Mouse (Mus musculus) embryonic facial prominence, embryonic 13.5 days (tissue): ENCODE data around the gene Sh3pxd2b. TPM values are rescaled to one million over a fixed set of nuclear protein-coding genes. Genes with fewer than 3 reads are reported as not detected.

ENCODE experiments used
- ATAC-seq: fragments of 200-750 bp; cut with Nextera tagmentation; 2 replicates; pipeline ENCODE4 v1.8.0; 2017; ENCODE audit warnings: low read depth; ENCODE audit not compliant: insufficient number of reproducible peaks, insufficient read depth, low FRiP score, low TSS enrichment
- H3K27ac ChIP-seq: fragments of 300-500 bp; sonication (generic); 2 replicates; pipeline ENCODE4 v1.5.1; 2015; ENCODE audit warnings: moderate library complexity, mild to moderate bottlenecking, inconsistent platforms
- H3K27me3 ChIP-seq: fragments of 300-500 bp; sonication (generic); 2 replicates; pipeline ENCODE4 v1.6.1; 2015; ENCODE audit warnings: mild to moderate bottlenecking, inconsistent platforms
- H3K36me3 ChIP-seq: fragments of 300-500 bp; sonication (generic); 2 replicates; pipeline ENCODE4 v1.6.1; 2015; ENCODE audit warnings: mild to moderate bottlenecking, inconsistent platforms
- H3K4me1 ChIP-seq: fragments of 300-500 bp; sonication (generic); 2 replicates; pipeline ENCODE4 v1.6.1; 2015; ENCODE audit warnings: inconsistent platforms
- H3K4me2 ChIP-seq: fragments of 300-500 bp; sonication (generic); 2 replicates; pipeline ENCODE4 v1.6.1; 2015; ENCODE audit warnings: moderate library complexity, mild to moderate bottlenecking, inconsistent platforms
- H3K4me3 ChIP-seq: fragments of 300-500 bp; sonication (generic); 2 replicates; pipeline ENCODE4 v1.5.1; 2015; ENCODE audit warnings: mild to moderate bottlenecking, inconsistent platforms
- H3K9ac ChIP-seq: fragments of 300-500 bp; sonication (generic); 2 replicates; pipeline ENCODE4 v1.6.1; 2015; ENCODE audit warnings: mild to moderate bottlenecking, inconsistent platforms
- H3K9me3 ChIP-seq: fragments of 300-500 bp; sonication (generic); 2 replicates; pipeline ENCODE4 v1.6.1; 2016; ENCODE audit warnings: inconsistent platforms
- whole genome bisulfite sequencing: fragments of 180-500 bp; shearing (Covaris S2); methylation state at CpG from one replicate; pipeline ENCODE4 v1.1.7; 2015; ENCODE audit warnings: mixed read lengths; 5-methylcytosine and 5-hydroxymethylcytosine counted together
- polyA plus RNA-seq: library from polyadenylated mRNA; unstranded; fragments of >200 nt; fragmentation: Nextera tagmentation; extraction: Ambion mirVana; gene quantifications from 2 replicates; pipeline ENCODE4 v1.2.1, GENCODE M21; 2015

Sh3pxd2b gene
- polyA plus RNA-seq, 1 experiment from 2014 or later = 29.4 TPM

- peaks cover 72% of the 10 kb centered on the region for H3K36me3 ChIP-seq
- no peak overlapping the region for H3K4me2 ChIP-seq
- H3K4me3 ChIP-seq = no peak overlapping the region
- H3K4me1 ChIP-seq = peaks cover 3% of the 10 kb centered on the region; the same call in 1 of the 2 replicates
- no peak overlapping the region for H3K9ac ChIP-seq
- no peaks in the 10 kb centered on the region for H3K27me3 ChIP-seq
- 97% methylated on average over 1 of the region's 1 CpGs for WGBS
- H3K9me3 ChIP-seq = no peaks in the 10 kb centered on the region
- H3K27ac ChIP-seq = no peak overlapping the region
- no peak for ATAC-seq
Observed at GRCm38 (mm10) chr11:32376086-32376485, 28.5 kb downstream of the Sh3pxd2b start.

GRCm38 (mm10) chr11:32379910-32380309 lies 32.3 kb downstream of the Sh3pxd2b start:
- Histone ChIP-seq H3K4me3 (no peak overlapping the region), H3K4me2 (no peak overlapping the region), H3K27ac (no peak overlapping the region), H3K4me1 (peaks cover 27% of the 10 kb centered on the region), H3K27me3 (no peaks in the 10 kb centered on the region), H3K36me3 (peaks cover 57% of the 10 kb centered on the region), H3K9ac (no peak overlapping the region), H3K9me3 (no peaks in the 10 kb centered on the region)
- ATAC-seq = no peak

GRCm38 (mm10) chr11:32383341-32384134 lies 35.9 kb downstream of the Sh3pxd2b start:
- H3K4me2 ChIP-seq = peak overlapping the region; percentile 22
- H3K9ac ChIP-seq = 0 out of 2 replicates have a peak overlapping the region, but pooled peaks have one; percentile 27
- H3K36me3 ChIP-seq = peaks cover 61% of the 10 kb centered on the region
- peak overlapping the region; percentile 95 for H3K27ac ChIP-seq
- 8% methylated on average over 10 of the region's 10 CpGs for WGBS
- no peaks in the 10 kb centered on the region for H3K9me3 ChIP-seq
- H3K4me1 ChIP-seq = peaks cover 27% of the 10 kb centered on the region
- peak; percentile 70 for ATAC-seq
- no peaks in the 10 kb centered on the region for H3K27me3 ChIP-seq
- H3K4me3 ChIP-seq = no peak overlapping the region

GRCm38 (mm10) chr11:32384135-32384801 lies 36.6 kb downstream of the Sh3pxd2b start:
- peaks cover 62% of the 10 kb centered on the region for H3K36me3 ChIP-seq
- no peak overlapping the region for H3K4me3 ChIP-seq
- H3K27me3 ChIP-seq = no peaks in the 10 kb centered on the region
- H3K27ac ChIP-seq = peak overlapping the region; percentile 95
- 0 out of 2 replicates have a peak overlapping the region, but pooled peaks have one; percentile 27 for H3K9ac ChIP-seq
- H3K4me2 ChIP-seq = peak overlapping the region; percentile 22; the same call in 1 of the 2 replicates
- no peaks in the 10 kb centered on the region for H3K9me3 ChIP-seq
- 74% methylated on average over 7 of the region's 7 CpGs for WGBS
- peaks cover 27% of the 10 kb centered on the region for H3K4me1 ChIP-seq
- ATAC-seq = no peak

GRCm38 (mm10) chr11:32386043-32386442 lies 38.4 kb downstream of the Sh3pxd2b start:
- Histone ChIP-seq H3K9me3 (no peaks in the 10 kb centered on the region), H3K27me3 (no peaks in the 10 kb centered on the region), H3K4me3 (no peak overlapping the region), H3K4me2 (no peak overlapping the region), H3K36me3 (peaks cover 69% of the 10 kb centered on the region), H3K27ac (no peak overlapping the region), H3K9ac (no peak overlapping the region), H3K4me1 (peaks cover 24% of the 10 kb centered on the region)
- ATAC-seq = no peak
- WGBS = 95% methylated on average over 2 of the region's 2 CpGs

- Histone ChIP-seq H3K4me2 (no peak overlapping the region), H3K27me3 (no peaks in the 10 kb centered on the region), H3K4me1 (peaks cover 16% of the 10 kb centered on the region), H3K9me3 (no peaks in the 10 kb centered on the region), H3K36me3 (peaks cover 70% of the 10 kb centered on the region), H3K4me3 (no peak overlapping the region), H3K27ac (no peak overlapping the region), H3K9ac (no peak overlapping the region)
- WGBS = 92% methylated on average over 2 of the region's 2 CpGs
- ATAC-seq = no peak
Observed at GRCm38 (mm10) chr11:32388064-32388463, 40.4 kb downstream of the Sh3pxd2b start.

GRCm38 (mm10) chr11:32393095-32393494 lies 45.5 kb downstream of the Sh3pxd2b start:
- H3K27ac ChIP-seq = no peak overlapping the region
- no peak overlapping the region for H3K4me2 ChIP-seq
- no peaks in the 10 kb centered on the region for H3K9me3 ChIP-seq
- no peak for ATAC-seq
- H3K4me3 ChIP-seq = no peak overlapping the region
- peaks cover 79% of the 10 kb centered on the region for H3K36me3 ChIP-seq
- H3K4me1 ChIP-seq = peaks cover 13% of the 10 kb centered on the region
- H3K9ac ChIP-seq = no peak overlapping the region
- WGBS = 87% methylated on average over 2 of the region's 2 CpGs
- no peaks in the 10 kb centered on the region for H3K27me3 ChIP-seq

- no peaks in the 10 kb centered on the region for H3K27me3 ChIP-seq
- no peak overlapping the region for H3K4me2 ChIP-seq
- peak overlapping the region; percentile 60 for H3K27ac ChIP-seq
- peaks cover 61% of the 10 kb centered on the region for H3K36me3 ChIP-seq
- no peak overlapping the region for H3K9ac ChIP-seq
- no peaks in the 10 kb centered on the region for H3K9me3 ChIP-seq
- peaks cover 23% of the 10 kb centered on the region for H3K4me1 ChIP-seq
- ATAC-seq = no peak
- WGBS = 53% methylated on average over 6 of the region's 6 CpGs
- no peak overlapping the region for H3K4me3 ChIP-seq
Observed at GRCm38 (mm10) chr11:32395791-32396190, 48.2 kb downstream of the Sh3pxd2b start.

GRCm38 (mm10) chr11:32398446-32398845 lies 50.8 kb downstream of the Sh3pxd2b start:
- peaks cover 23% of the 10 kb centered on the region for H3K4me1 ChIP-seq
- H3K4me2 ChIP-seq = no peak overlapping the region
- no peaks in the 10 kb centered on the region for H3K27me3 ChIP-seq
- H3K27ac ChIP-seq = peak overlapping the region; percentile 55
- no peak overlapping the region for H3K9ac ChIP-seq
- no peak overlapping the region for H3K4me3 ChIP-seq
- WGBS = 54% methylated on average over 2 of the region's 2 CpGs
- no peaks in the 10 kb centered on the region for H3K9me3 ChIP-seq
- peaks cover 63% of the 10 kb centered on the region for H3K36me3 ChIP-seq
- no peak for ATAC-seq

- Histone ChIP-seq H3K27ac (peak overlapping the region; percentile 55; the same call in 1 of the 2 replicates), H3K36me3 (peaks cover 63% of the 10 kb centered on the region), H3K9me3 (no peaks in the 10 kb centered on the region), H3K9ac (no peak overlapping the region), H3K4me2 (no peak overlapping the region), H3K4me1 (peaks cover 23% of the 10 kb centered on the region), H3K27me3 (no peaks in the 10 kb centered on the region), H3K4me3 (no peak overlapping the region)
- no peak for ATAC-seq
- WGBS = 72% methylated on average over 2 of the region's 2 CpGs
Observed at GRCm38 (mm10) chr11:32399261-32399660, 51.6 kb downstream of the Sh3pxd2b start.

GRCm38 (mm10) chr11:32402712-32403111 lies 55.1 kb downstream of the Sh3pxd2b start:
- Histone ChIP-seq H3K4me2 (no peak overlapping the region), H3K9ac (no peak overlapping the region), H3K27ac (no peak overlapping the region), H3K27me3 (no peaks in the 10 kb centered on the region), H3K4me1 (peaks cover 18% of the 10 kb centered on the region), H3K9me3 (no peaks in the 10 kb centered on the region), H3K4me3 (no peak overlapping the region), H3K36me3 (peaks cover 72% of the 10 kb centered on the region)
- no peak for ATAC-seq
- WGBS = 82% methylated on average over 7 of the region's 7 CpGs

- no peak overlapping the region for H3K9ac ChIP-seq
- no peaks in the 10 kb centered on the region for H3K27me3 ChIP-seq
- peaks cover 80% of the 10 kb centered on the region for H3K36me3 ChIP-seq
- no peak overlapping the region for H3K4me3 ChIP-seq
- no peaks in the 10 kb centered on the region for H3K9me3 ChIP-seq
- H3K27ac ChIP-seq = no peak overlapping the region
- 78% methylated on average over 3 of the region's 3 CpGs for WGBS
- H3K4me1 ChIP-seq = peaks cover 6% of the 10 kb centered on the region; the same call in 1 of the 2 replicates
- no peak overlapping the region for H3K4me2 ChIP-seq
- ATAC-seq = no peak
Observed at GRCm38 (mm10) chr11:32404708-32405107, 57.1 kb downstream of the Sh3pxd2b start.
